Mouse (Mus musculus): ENCODE data around the gene Ccnj. TPM values are rescaled to one million over a fixed set of nuclear protein-coding genes. Genes with fewer than 3 reads are reported as not detected.

The Ccnj gene
- 2.6 and 3.1 TPM in 2 replicates for polyA plus RNA-seq (2021; fragmentation: Nextera tagmentation)
- long read RNA-seq, experiment 1, partial matches to known transcripts, result 0 of 5 reads
- long read RNA-seq, experiment 1, other reads (novel, unspliced or antisense), result 3 of 5 reads
- long read RNA-seq, experiment 2, partial matches to known transcripts, result 0 of 2 reads
- long read RNA-seq, experiment 2, other reads (novel, unspliced or antisense), result 0 of 2 reads

DNA sequence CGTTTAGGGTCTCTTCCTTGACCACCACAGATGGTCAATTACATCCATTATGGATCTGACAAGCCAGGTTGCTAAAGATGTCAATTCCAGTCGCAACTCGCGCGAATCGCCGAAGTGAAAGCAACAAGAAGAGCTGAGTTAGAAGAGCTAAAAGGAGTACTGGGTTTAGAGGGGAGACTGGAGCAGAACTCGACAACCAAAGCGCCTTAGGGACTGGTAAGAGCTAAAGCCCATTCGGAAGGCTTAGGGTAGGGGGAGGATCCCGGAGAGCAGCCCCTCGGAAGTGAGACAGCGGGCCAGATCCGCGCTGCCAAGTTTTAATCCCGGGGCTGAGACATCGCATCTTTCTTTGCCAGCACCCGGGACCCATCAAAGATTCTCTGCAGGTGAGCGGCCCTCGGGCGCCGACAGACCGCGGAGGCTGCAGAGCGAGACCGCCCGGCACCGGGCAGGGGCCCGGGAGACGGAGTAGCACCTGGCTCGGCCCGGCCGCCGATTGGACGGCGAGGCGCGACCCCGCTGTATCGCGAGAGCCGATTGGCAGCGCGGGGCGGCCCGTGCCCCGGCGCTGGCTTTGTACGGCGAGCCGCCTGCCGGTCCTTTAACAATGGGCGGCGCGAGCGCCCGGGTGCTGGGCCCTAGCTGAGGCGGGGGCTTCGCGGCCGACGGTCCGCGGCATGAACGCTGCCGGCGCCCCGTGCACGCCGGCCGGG, at the start of gene Ccnj:
TSS of gene Ccnj (plus strand) at position 577 of the 713 bp plus-strand sequence.

DNA sequence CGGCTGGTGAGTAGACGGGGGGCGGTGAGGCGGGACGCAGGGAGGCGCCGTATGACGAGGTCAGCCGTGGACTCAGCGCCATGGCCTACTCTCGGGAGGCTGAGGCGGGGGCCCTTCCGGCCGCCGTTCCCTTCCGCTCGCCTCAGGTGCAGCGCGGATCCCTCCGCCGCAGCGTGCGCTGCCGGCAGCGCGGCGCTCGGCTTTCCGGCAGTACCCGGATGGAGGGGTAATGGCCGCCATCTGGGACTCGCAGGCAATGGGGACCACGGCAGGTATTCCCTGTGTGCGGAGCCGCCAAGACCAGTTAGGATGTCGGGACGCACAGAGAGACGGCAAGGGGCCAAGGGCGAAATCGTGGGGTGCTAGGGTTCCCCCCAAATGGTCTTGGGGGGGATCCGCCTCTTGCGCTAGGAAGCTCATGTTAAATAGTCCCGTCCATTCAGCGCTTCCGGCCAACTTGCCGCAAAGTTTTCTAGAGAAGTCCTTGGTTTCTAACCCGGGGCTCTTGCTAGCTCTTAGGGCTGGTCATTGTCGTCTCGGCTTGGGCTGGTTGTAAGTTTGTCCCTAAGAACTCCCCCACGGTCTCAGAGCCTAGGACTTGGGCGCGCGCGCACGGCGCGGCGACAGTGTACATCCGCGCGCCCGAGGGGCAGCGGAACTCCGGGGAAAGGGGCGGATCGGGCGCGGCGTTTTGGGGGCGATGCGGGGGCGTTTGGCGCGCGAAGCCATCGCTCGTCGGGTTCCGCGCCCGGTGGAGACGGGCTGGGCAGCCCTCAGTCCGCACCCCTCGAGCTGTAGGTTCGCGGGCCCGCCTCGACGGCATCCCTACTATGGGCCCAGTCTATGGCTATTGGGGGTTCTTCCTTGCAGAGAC, 63.7 kb downstream of the Ccnj start, which contains the start of gene Zfp518a:
TSS of gene Zfp518a (plus strand) at position 187 of the 874 bp plus-strand sequence.

Small RNAs within 50 kb of the gene (microRNA-seq; reads per million reads assigned to microRNA genes)
- gene Mir8092, result 0.64 reads per million

Other genes starting within 250 kb of the Ccnj start
- 8.8 and 9.4 TPM in 2 replicates for gene Aldh18a1, start 242.8 kb upstream of the Ccnj start, polyA plus RNA-seq (2021; fragmentation: Nextera tagmentation)
- gene Tctn3, start 219.0 kb upstream of the Ccnj start, polyA plus RNA-seq (2021; fragmentation: Nextera tagmentation), result 8.0 and 8.8 TPM in 2 replicates
- 22.3 TPM in 2 replicates for gene Entpd1, start 218.9 kb upstream of the Ccnj start, polyA plus RNA-seq (2021; fragmentation: Nextera tagmentation)
- gene Cc2d2b, start 82.5 kb upstream of the Ccnj start, polyA plus RNA-seq (2021; fragmentation: Nextera tagmentation), result 0.11 TPM in 1 of 2 replicates, not detected in the other
- 2.1 TPM in 2 replicates for gene Zfp518a, start 63.4 kb downstream of the Ccnj start, polyA plus RNA-seq (2021; fragmentation: Nextera tagmentation)
- 5.6 and 5.7 TPM in 2 replicates for gene Blnk, start 163.3 kb downstream of the Ccnj start, polyA plus RNA-seq (2021; fragmentation: Nextera tagmentation)
- gene Dntt, start 198.0 kb downstream of the Ccnj start, polyA plus RNA-seq (2021; fragmentation: Nextera tagmentation), result 0.09 and 0.16 TPM in 2 replicates
- 57.0 and 57.4 TPM in 2 replicates for gene Opalin, start 245.8 kb downstream of the Ccnj start, polyA plus RNA-seq (2021; fragmentation: Nextera tagmentation)

Data from layer of hippocampus, adult 6 months (tissue).